In the genomic region with DNA sequence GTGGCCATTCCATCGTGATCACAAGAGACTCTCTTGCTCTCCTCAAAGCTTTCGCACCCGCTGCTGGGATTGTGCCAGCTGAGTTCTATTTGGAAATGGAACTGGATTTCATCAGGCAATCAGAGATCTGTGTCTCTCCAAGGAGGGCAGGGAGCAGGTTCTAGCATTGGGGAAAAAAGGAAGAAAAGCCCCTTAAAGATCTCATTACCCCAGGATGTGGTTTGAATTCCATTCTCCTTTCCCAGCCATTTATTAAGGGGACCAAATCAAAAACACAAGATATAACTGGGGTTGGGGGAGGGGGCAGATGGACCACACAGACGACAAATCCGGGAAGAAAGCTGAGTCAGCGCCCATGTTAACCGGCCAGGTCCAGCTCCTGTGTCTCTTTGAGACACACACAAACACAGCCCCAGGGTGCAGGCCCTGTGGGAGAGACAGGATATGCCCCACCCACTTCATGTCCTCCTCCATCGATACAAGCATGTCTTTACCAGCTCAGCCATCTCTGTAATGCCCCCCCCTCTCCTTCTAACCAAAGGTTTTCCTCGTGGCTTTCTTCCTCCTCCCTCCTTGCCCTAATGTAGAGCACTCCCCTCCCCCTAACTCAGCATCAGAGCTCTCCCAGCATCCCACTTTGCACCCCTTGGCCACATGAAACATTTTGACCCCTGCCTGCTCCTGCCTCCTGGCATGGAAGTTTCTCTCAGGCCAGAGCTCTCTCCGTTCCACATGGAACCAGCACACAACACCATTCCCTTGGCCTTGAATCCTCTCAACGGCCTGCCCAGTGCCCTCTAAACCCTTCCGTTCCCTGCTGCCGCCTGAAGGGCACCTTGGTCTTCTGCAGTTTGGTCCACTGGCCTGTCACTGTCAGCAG, we compare ENCODE assay signal across 9 mouse cellular contexts. TPM values are rescaled to one million over a fixed set of nuclear protein-coding genes. Genes with fewer than 3 reads are reported as not detected.
A peak's percentile ranks its signal among the peaks of the same experiment; 100 is the strongest.
DNase-seq lines count a peak whose midpoint lies in the region; ATAC-seq and TF ChIP-seq lines count a peak whose summit lies in the region.
"Had no signal": no experiment of that assay in that cellular context is flagged by ENCODE, and none has a peak within 500 bp of the region (broad histone marks: within the 10 kb centered on the region; RNA-seq: fewer than 3 reads in every experiment).

No protein-coding gene starts in this region.

- no peak overlapping the region for H3K27ac ChIP-seq in lung, embryonic 14.5 days (ENCODE audit: low read depth)

- DNase-seq in embryo, embryonic 11 days: peak; percentile 51
- DNase-seq in embryo, embryonic 10 days (ENCODE audit: low spot score): no peak
- peak; percentile 34 for DNase-seq in lung, embryonic 14.5 days
- no peak for DNase-seq in lung, adult 2 months
- DNase-seq in Muller cell, postnatal 12 days (ENCODE audit: inconsistent ontology term): peak; percentile 70
- peak; percentile 28 for DNase-seq in heart, postnatal 4 days
- no peak for DNase-seq in urinary bladder, adult 18-20 months (ENCODE audit: low spot score in 2 of 2)

- WGBS in lung, embryonic 14.5 days: 35% methylated on average over 13 of the region's 13 CpGs
- WGBS in lung, adult 2 months: 43% methylated on average over 13 of the region's 13 CpGs

- H3K4me1 ChIP-seq in lung, embryonic 14.5 days (ENCODE audit: insufficient read depth): peaks cover 4% of the 10 kb centered on the region; the same call in 1 of the 2 replicates
- H3K4me1 ChIP-seq in lung, adult 2 months (ENCODE audit: control insufficient read depth, insufficient read depth, low read length): peaks cover 10% of the 10 kb centered on the region; the same call in 1 of the 2 replicates

- TF ChIP-seq CTCF in lung, embryonic 14.5 days (IDR thresholded peaks at IDR 0.05; ENCODE audit: low read depth): no peak
- TF ChIP-seq CTCF in lung, adult 2 months (IDR thresholded peaks at IDR 0.05; ENCODE audit: insufficient read depth, low read length): no peak

- H3K4me2 ChIP-seq in lung, embryonic 14.5 days: no peak overlapping the region

- TF ChIP-seq POLR2A in lung, adult 2 months (IDR thresholded peaks at IDR 0.05; ENCODE audit: borderline replicate concordance, extremely low read depth, low read depth, low read length): no peak

- H3K27me3 ChIP-seq in lung, embryonic 14.5 days (ENCODE audit: insufficient read depth, low read length): no peaks in the 10 kb centered on the region

- ATAC-seq in lung, embryonic 14.5 days (ENCODE audit: insufficient read depth): no peak
- no peak for ATAC-seq in megakaryocyte progenitor cell, adult 5-6 weeks (replicated peaks; ENCODE audit: poor library complexity)

- no peaks in the 10 kb centered on the region for H3K36me3 ChIP-seq in lung, embryonic 14.5 days (ENCODE audit: insufficient read depth)

- no peak overlapping the region for H3K9ac ChIP-seq in lung, embryonic 14.5 days

- H3K4me3 ChIP-seq in lung, embryonic 14.5 days (ENCODE audit: low read depth, low read length): no peak overlapping the region
- H3K4me3 ChIP-seq in lung, adult 2 months (replicated peaks; ENCODE audit: extremely low read depth, low read depth, low read length): no peak overlapping the region

- no peaks in the 10 kb centered on the region for H3K9me3 ChIP-seq in lung, embryonic 14.5 days (ENCODE audit: low read depth, low read length)

RNA-seq across cellular contexts. Expression of gene Thy1, which starts 54.0 kb away (rescaled TPM):
- 0.46 and 0.70 TPM in 2 replicates for polyA plus RNA-seq in lung, embryonic 14.5 days (2014; fragmentation: Nextera tagmentation; extraction: Ambion mirVana)
- polyA plus RNA-seq in lung, adult 2 months (2012; rRNA removed): 22.0 and 34.3 TPM in 2 replicates
- total RNA-seq in heart, postnatal 4 days (2021): 10 to 100 TPM; 16.2 to 18.8 TPM
- 0.32 and 1.1 TPM in 2 replicates for total RNA-seq in megakaryocyte progenitor cell, adult 5-6 weeks (2015)
- 0.21 and 1.2 TPM in 2 replicates for total RNA-seq in megakaryocyte progenitor cell, adult 5-6 weeks (2017)
- total RNA-seq: granulocyte monocyte progenitor cell, adult 5-6 weeks had no signal

Comparison
In these comparisons a context has a peak if more than half of its experiments do, and no peak if none do; other contexts are left out.
1. DNase-seq: peak in embryo, embryonic 11 days (single experiment), lung, embryonic 14.5 days (single experiment), Muller cell, postnatal 12 days (single experiment) and heart, postnatal 4 days (single experiment); none in embryo, embryonic 10 days (single experiment), lung, adult 2 months (single experiment) and urinary bladder, adult 18-20 months (0 of 2).
2. RNA of gene Thy1, which starts 54.0 kb away (total RNA-seq): 16.2 to 18.8 TPM in heart, postnatal 4 days; 0.21 to 1.2 TPM in megakaryocyte progenitor cell, adult 5-6 weeks; every median in the first group is over 4 times any median in the second.